Mouse (Mus musculus): ENCODE results near the gene Cbwd1. TPM values are rescaled to one million over a fixed set of nuclear protein-coding genes. Genes with fewer than 3 reads are reported as not detected.
A peak's percentile ranks its signal among the peaks of the same experiment; 100 is the strongest.

Gene Cbwd1
- polyA plus RNA-seq, 1 experiment from 2014 or later = 12.7 TPM

DNA sequence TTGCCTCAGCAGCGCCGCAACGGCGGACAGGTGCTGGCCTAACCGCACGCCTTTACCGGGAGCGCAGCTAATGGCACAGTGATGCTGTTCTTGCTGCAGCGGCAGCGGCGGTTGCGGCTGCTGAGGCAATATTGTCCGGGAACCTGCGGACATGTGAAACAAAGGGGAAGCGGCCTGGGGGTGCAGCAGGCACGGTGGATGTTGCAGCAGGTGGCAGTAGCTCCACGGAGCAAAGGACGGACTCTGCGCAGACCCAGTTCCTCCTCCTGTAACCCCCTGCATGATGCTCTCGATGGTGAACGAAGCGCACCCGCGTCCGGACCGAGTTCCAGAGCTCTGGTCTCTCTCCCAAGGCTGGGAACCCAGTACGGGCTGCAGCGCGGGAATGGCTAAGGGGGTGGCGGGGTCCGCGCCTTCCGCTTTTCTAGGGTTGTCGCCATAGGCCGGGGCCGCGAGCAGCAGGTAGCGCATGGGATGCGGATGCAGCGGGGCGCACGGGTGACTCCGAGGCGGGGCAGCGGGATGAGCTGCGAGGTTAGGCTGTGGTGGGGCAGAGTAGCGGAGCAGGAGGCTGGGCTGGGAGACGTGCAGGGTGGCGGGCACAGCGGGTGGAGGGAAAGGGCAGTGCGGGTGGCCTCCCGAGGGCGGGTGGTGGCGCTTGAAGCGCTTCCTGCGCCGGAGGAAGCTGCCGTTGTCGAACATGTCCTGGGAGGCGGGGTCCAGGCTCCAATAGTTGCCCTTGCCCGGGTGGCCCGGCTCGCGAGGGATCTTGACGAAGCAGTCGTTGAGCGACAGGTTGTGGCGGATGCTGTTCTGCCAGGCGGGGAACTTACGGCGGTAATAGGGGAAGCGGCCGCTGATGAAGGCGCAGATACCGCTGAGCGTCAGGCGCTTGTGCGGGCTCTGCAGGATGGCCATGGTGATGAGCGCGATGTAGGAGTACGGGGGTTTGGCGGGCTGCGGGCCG is 61.5 kb downstream of the Cbwd1 start:
- Histone ChIP-seq H3K9ac (ENCODE audit: low read depth, low read length) (peak overlapping the region; percentile 31), H3K27me3 (replicated peaks; ENCODE audit: control insufficient read depth, insufficient read depth, low read length) (peaks cover 50% of the 10 kb centered on the region), H3K4me1 (ENCODE audit: control insufficient read depth, insufficient read depth, low read depth, low read length) (peaks cover 17% of the 10 kb centered on the region), H3K4me2 (ENCODE audit: low read length) (peak overlapping the region; percentile 69), H3K36me3 (ENCODE audit: control insufficient read depth, insufficient read depth, low read length) (no peaks in the 10 kb centered on the region), H3K4me3 (ENCODE audit: low read length) (peak overlapping the region; percentile 41), H3K27ac (ENCODE audit: low read depth, low read length) (no peak overlapping the region), H3K9me3 (ENCODE audit: control insufficient read depth, low read length) (no peaks in the 10 kb centered on the region)
- ATAC-seq = peak; percentile 65
- under 1% methylated on average over 83 of the region's 84 CpGs for WGBS

DNA sequence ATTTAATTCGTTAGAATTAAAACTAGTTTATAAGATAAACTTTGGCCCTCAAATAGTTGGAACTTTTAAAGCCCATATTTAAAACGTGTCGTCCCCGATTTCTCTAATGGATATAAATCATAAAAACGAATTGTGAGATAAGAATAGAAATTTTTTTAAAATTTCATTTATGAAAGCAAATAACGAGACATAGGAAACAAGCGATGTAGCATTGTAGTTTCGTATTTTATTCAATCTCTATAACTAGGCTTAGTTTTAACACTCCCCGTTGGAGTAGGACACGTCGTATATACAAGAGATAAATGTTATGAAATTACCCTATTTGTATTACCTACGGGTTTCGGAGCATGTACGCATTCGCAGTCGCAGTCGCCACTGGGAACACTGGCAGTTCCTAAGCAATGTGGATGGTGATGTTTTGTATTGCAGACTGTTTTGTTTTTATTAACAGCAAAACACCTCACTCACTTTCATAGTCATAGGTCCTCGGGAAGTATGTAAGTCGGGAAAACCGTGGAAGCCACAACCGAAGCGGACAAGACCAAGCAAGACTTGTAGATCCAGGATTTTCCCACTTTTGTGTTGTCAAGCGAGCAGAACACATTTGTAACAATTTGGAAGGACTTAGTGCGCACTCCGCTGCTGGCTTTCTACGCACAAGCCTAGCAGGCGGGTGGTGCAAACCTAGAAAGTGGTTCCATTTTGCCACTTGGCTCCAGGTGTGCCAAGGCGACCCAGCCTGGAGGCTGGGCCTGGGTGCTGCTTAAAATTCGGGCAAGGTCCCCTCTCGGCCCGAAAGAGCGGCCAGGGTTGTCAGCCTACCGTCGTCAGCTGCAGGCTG is 62.5 kb downstream of the Cbwd1 start:
- Histone ChIP-seq H3K9me3 (ENCODE audit: control insufficient read depth, low read length) (no peaks in the 10 kb centered on the region), H3K27me3 (replicated peaks; ENCODE audit: control insufficient read depth, insufficient read depth, low read length) (peaks cover 50% of the 10 kb centered on the region), H3K9ac (ENCODE audit: low read depth, low read length) (no peak overlapping the region), H3K27ac (ENCODE audit: low read depth, low read length) (no peak overlapping the region), H3K36me3 (ENCODE audit: control insufficient read depth, insufficient read depth, low read length) (no peaks in the 10 kb centered on the region), H3K4me2 (ENCODE audit: low read length) (peak overlapping the region; percentile 69), H3K4me3 (ENCODE audit: low read length) (peak overlapping the region; percentile 41), H3K4me1 (ENCODE audit: control insufficient read depth, insufficient read depth, low read depth, low read length) (peaks cover 17% of the 10 kb centered on the region)
- 2% methylated on average over 34 of the region's 34 CpGs for WGBS
- ATAC-seq = peak; percentile 23; the same call in 1 of the 2 replicates

DNA sequence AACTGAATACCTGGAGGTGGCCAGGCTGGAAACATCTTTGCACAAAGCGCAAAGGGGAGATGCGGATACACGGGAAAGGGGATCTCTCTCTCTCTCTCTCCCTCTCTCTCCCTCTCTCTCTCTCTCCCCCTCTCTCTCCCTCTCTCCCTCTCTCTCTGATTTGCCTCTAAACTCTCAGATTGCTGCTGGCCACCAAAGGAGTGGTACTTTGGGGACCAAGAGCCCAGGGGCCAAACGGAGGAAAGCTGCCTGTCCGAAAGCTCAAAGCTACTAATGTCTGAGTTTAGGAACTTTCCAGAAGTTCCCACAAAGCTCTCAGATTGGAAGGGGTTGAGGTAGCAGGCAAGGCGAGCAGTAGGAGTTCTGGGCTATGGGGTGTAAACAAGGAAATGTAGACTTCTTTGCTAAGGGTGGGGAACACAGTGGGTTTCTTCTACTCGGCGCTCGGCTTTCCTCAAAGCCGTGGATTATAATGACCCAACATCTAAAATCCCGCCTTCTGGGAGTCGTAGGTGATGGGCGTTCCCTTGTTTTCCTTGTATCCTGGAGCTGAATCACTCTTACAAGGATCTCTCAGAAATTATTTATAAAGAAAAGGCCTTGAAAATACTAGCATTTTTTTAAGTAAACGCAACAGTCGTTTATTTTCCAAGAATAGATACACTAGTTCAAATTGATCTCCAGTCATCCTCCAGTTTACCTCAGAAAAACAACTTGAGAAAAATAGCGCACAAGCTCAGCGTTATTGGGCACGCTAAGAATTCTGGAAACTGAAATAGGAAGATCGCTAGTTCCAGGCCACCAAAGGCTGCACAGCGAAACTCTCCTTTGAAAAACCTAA is 63.3 kb downstream of the Cbwd1 start:
- Histone ChIP-seq H3K27me3 (replicated peaks; ENCODE audit: control insufficient read depth, insufficient read depth, low read length) (peaks cover 50% of the 10 kb centered on the region), H3K9ac (ENCODE audit: low read depth, low read length) (no peak overlapping the region), H3K9me3 (ENCODE audit: control insufficient read depth, low read length) (no peaks in the 10 kb centered on the region), H3K4me1 (ENCODE audit: control insufficient read depth, insufficient read depth, low read depth, low read length) (peaks cover 17% of the 10 kb centered on the region), H3K4me3 (ENCODE audit: low read length) (no peak overlapping the region), H3K27ac (ENCODE audit: low read depth, low read length) (no peak overlapping the region), H3K36me3 (ENCODE audit: control insufficient read depth, insufficient read depth, low read length) (no peaks in the 10 kb centered on the region), H3K4me2 (ENCODE audit: low read length) (no peak overlapping the region)
- ATAC-seq = no peak
- 2% methylated on average over 20 of the region's 20 CpGs for WGBS

DNA sequence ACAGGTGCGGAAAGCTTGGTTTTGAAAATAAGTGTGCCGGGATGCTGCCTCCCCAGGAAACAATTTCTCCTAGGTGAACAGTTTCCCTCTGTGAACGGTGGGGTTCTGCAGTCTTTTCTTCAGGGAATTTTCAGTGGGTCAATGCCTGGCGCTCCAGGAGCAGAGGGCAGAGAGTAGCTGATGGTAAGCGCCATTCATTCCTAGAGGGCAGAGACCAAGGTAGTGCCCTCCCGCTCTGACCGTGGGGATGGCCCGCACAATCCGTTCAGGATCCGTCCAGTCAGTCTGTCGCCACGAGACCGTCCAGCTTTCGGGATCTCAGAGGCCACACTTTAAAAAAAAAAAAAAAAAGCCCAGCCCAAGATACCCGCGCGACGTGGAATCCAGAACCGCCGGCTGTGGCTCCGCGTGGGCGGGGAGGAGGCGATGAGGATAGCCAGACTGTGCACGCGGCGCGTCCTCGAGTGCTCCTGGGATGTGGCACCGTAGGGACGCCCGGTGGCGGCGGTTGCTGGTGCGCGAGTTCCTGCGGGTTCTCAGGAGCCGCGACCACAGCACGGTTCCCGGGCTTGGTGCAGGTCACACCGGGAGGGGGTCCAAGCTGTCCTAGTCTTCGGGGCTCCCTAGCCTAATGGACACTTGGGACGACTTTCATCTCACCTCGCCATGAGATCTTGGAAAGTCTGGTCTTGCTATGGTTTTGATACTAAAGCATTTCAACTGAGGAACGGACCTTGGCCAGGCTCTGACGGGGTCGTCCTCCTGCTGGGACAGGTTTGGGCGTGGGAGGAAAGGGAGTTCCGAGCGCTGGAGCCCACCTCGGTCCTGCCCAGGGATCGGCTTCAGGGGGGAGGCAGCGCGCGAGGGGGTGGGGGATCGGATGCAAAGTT is 64.2 kb downstream of the Cbwd1 start:
- 1% methylated on average over 52 of the region's 57 CpGs for WGBS
- Histone ChIP-seq H3K4me2 (ENCODE audit: low read length) (peak overlapping the region; percentile 20), H3K36me3 (ENCODE audit: control insufficient read depth, insufficient read depth, low read length) (no peaks in the 10 kb centered on the region), H3K4me1 (ENCODE audit: control insufficient read depth, insufficient read depth, low read depth, low read length) (peaks cover 17% of the 10 kb centered on the region), H3K9ac (ENCODE audit: low read depth, low read length) (no peak overlapping the region), H3K27ac (ENCODE audit: low read depth, low read length) (no peak overlapping the region), H3K4me3 (ENCODE audit: low read length) (peak overlapping the region; percentile 10; the same call in 1 of the 2 replicates), H3K9me3 (ENCODE audit: control insufficient read depth, low read length) (no peaks in the 10 kb centered on the region), H3K27me3 (replicated peaks; ENCODE audit: control insufficient read depth, insufficient read depth, low read length) (peaks cover 45% of the 10 kb centered on the region)
- no peak for ATAC-seq

DNA sequence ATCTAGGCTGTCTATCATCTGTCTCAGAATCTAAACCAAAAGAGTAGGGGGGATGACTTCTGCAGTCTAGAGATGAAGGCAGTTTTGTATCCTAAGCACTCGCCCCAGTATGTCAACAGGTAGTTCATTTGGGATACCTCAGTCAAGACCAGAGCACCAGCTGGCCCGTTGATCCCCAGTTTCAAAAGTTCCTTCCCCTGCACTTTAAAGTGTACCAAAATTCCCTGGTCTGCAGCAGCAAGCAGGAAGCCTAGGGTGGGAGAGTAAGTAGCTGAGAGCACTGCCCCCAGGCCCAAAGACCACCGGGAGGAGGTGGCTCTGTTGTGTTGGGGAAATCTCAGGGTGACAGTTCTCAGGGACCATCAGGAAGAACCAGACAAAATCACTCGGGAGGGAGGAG is 64.9 kb downstream of the Cbwd1 start:
- H3K4me2 ChIP-seq (ENCODE audit: low read length) = no peak overlapping the region
- no peak overlapping the region for H3K9ac ChIP-seq (ENCODE audit: low read depth, low read length)
- H3K9me3 ChIP-seq (ENCODE audit: control insufficient read depth, low read length) = no peaks in the 10 kb centered on the region
- WGBS = 21% methylated on average over 4 of the region's 4 CpGs
- H3K27me3 ChIP-seq (replicated peaks; ENCODE audit: control insufficient read depth, insufficient read depth, low read length) = peaks cover 38% of the 10 kb centered on the region
- ATAC-seq = no peak
- peaks cover 17% of the 10 kb centered on the region for H3K4me1 ChIP-seq (ENCODE audit: control insufficient read depth, insufficient read depth, low read depth, low read length)
- no peak overlapping the region for H3K27ac ChIP-seq (ENCODE audit: low read depth, low read length)
- no peak overlapping the region for H3K4me3 ChIP-seq (ENCODE audit: low read length)
- H3K36me3 ChIP-seq (ENCODE audit: control insufficient read depth, insufficient read depth, low read length) = no peaks in the 10 kb centered on the region

DNA sequence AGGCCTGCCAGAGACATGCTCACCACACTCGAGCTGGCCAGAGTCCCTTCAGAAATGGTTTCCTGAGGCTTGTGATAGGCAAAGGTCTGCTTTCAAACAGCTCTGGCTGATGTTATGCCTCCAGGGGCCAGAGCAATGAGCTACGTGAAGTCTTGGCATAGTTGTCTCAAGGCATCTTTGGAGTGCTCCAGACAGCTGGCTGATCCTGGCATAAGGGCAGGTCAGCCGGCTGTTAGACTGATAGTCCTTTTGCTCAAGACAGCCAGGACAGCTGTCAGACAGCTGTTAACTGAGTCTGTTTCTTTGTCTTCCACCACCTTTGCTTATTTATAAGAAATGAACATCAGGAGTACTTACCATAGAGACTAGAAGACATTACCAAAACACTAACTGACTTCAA is 74.5 kb downstream of the Cbwd1 start:
- Histone ChIP-seq H3K4me1 (ENCODE audit: control insufficient read depth, insufficient read depth, low read depth, low read length) (no peaks in the 10 kb centered on the region), H3K27me3 (replicated peaks; ENCODE audit: control insufficient read depth, insufficient read depth, low read length) (no peaks in the 10 kb centered on the region), H3K4me2 (ENCODE audit: low read length) (no peak overlapping the region), H3K27ac (ENCODE audit: low read depth, low read length) (no peak overlapping the region), H3K9me3 (ENCODE audit: control insufficient read depth, low read length) (no peaks in the 10 kb centered on the region), H3K36me3 (ENCODE audit: control insufficient read depth, insufficient read depth, low read length) (no peaks in the 10 kb centered on the region), H3K4me3 (ENCODE audit: low read length) (no peak overlapping the region), H3K9ac (ENCODE audit: low read depth, low read length) (no peak overlapping the region)
- no peak for ATAC-seq
- WGBS = 86% methylated on average over 3 of the region's 3 CpGs

DNA sequence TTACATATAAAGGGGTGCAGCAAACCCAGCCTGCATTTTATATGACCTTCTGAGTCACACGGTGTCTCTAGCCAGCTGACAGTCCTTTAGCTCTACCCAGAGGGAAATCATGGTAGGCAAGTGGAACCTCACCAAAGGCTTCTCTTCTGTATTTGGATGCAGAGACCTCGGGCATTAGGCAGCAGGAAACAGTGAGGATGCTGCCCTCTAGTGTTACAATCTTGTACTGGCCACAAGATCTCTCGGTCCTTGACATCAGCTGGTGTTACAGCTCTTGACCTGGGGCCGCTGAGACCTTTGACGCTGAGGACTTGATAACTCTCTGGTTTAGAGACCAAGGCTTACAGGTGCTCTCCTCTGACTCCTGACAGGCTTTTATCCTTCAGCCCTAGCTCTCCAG is 75.9 kb downstream of the Cbwd1 start:
- H3K36me3 ChIP-seq (ENCODE audit: control insufficient read depth, insufficient read depth, low read length) = no peaks in the 10 kb centered on the region
- no peak overlapping the region for H3K4me3 ChIP-seq (ENCODE audit: low read length)
- ATAC-seq = 0 out of 2 replicates have a peak, but pooled peaks have one; percentile 40
- no peak overlapping the region for H3K4me2 ChIP-seq (ENCODE audit: low read length)
- H3K27ac ChIP-seq (ENCODE audit: low read depth, low read length) = no peak overlapping the region
- no peaks in the 10 kb centered on the region for H3K4me1 ChIP-seq (ENCODE audit: control insufficient read depth, insufficient read depth, low read depth, low read length)
- no peaks in the 10 kb centered on the region for H3K9me3 ChIP-seq (ENCODE audit: control insufficient read depth, low read length)
- no peak overlapping the region for H3K9ac ChIP-seq (ENCODE audit: low read depth, low read length)
- H3K27me3 ChIP-seq (replicated peaks; ENCODE audit: control insufficient read depth, insufficient read depth, low read length) = no peaks in the 10 kb centered on the region
- 13% methylated on average over 5 of the region's 5 CpGs for WGBS

DNA sequence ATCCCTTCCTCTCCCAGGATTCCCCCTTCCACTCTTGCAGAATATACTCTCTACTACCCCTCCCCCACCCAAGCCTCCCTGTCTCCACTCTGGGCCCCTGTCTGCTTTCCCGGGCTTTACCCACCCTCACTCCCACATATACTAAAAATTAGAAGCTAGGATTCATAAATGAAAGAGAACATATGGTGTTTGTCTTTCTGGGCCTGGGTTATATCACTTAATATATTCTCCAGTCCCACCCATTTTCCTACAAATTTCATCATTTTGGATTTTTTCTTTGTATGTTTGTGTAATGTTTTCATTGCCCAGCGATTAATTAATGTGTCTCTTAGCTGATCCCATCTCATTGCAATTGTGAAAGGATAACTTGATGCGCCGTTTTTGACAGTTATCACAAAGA is 80.2 kb downstream of the Cbwd1 start:
- Histone ChIP-seq H3K9ac (ENCODE audit: low read depth, low read length) (no peak overlapping the region), H3K27me3 (replicated peaks; ENCODE audit: control insufficient read depth, insufficient read depth, low read length) (no peaks in the 10 kb centered on the region), H3K9me3 (ENCODE audit: control insufficient read depth, low read length) (no peaks in the 10 kb centered on the region), H3K4me1 (ENCODE audit: control insufficient read depth, insufficient read depth, low read depth, low read length) (no peaks in the 10 kb centered on the region), H3K27ac (ENCODE audit: low read depth, low read length) (no peak overlapping the region), H3K36me3 (ENCODE audit: control insufficient read depth, insufficient read depth, low read length) (no peaks in the 10 kb centered on the region), H3K4me3 (ENCODE audit: low read length) (no peak overlapping the region), H3K4me2 (ENCODE audit: low read length) (no peak overlapping the region)
- no peak for ATAC-seq
- WGBS = 63% methylated on average over 4 of the region's 4 CpGs

Data from hindbrain, embryonic 16.5 days (tissue).